Mouse (Mus musculus) ES-Bruce4 (cell line): ENCODE data around the gene Slfn14.

ENCODE experiments used
- CTCF ChIP-seq: IDR thresholded peaks from one replicate; pipeline ENCODE4 v1.8.1; 2011; ENCODE audit warnings: low read depth, low read length
- EP300 ChIP-seq: IDR thresholded peaks from 2 replicates; pipeline ENCODE4 v1.6.1; 2011; ENCODE audit warnings: low read depth, low read length; ENCODE audit not compliant: insufficient read depth
- POLR2A ChIP-seq: IDR thresholded peaks from one replicate; pipeline ENCODE4 v1.8.1; 2011; ENCODE audit warnings: low read length; ENCODE audit not compliant: insufficient read depth

GRCm38 (mm10) chr11:83239811-83240210, 46.7 kb downstream of the Slfn14 start:
- TF ChIP-seq POLR2A (no peak), EP300 (peak; percentile 76), CTCF (no peak)
